Mouse (Mus musculus): Measurements from ENCODE around the gene Itgal.

GRCm38 (mm10) chr7:127309951-127310350, 13.9 kb downstream of the Itgal start:
- TF ChIP-seq POLR2A (IDR thresholded peaks at IDR 0.05; ENCODE audit: extremely low read depth, insufficient read depth, low read length) = no peak
- no peak for TF ChIP-seq CTCF (IDR thresholded peaks at IDR 0.05; ENCODE audit: low read depth, low read length)
